Mouse (Mus musculus) neural tube, embryonic 13.5 days (tissue): ENCODE measurements at regions not wholly inside any gene's neighbourhood (a gene's known extent, or its start where the extent isn't known, plus 50 kb on each side); places are given as distances from the start of the nearest gene placed in this dataset.

Experiments
- ATAC-seq: fragments of 200-750 bp; cut with Nextera tagmentation; 2 replicates; pipeline ENCODE4 v1.8.0; 2017; ENCODE audit warnings: low read depth, mild to moderate bottlenecking, moderate TSS enrichment, moderate library complexity
- H3K27ac ChIP-seq: fragments of 300-500 bp; sonication (generic); replicated peaks from 2 replicates; pipeline ENCODE4 v1.5.1; 2015; ENCODE audit warnings: moderate library complexity, mild to moderate bottlenecking, inconsistent platforms
- H3K27me3 ChIP-seq: fragments of 300-500 bp; sonication (generic); 2 replicates; pipeline ENCODE4 v1.6.1; 2015; ENCODE audit warnings: mild to moderate bottlenecking, inconsistent platforms
- H3K36me3 ChIP-seq: fragments of 300-500 bp; sonication (generic); 2 replicates; pipeline ENCODE4 v1.6.1; 2015; ENCODE audit warnings: mild to moderate bottlenecking, inconsistent platforms
- H3K4me1 ChIP-seq: fragments of 300-500 bp; sonication (generic); replicated peaks from 2 replicates; pipeline ENCODE4 v1.6.1; 2015; ENCODE audit warnings: inconsistent platforms
- H3K4me2 ChIP-seq: fragments of 300-500 bp; sonication (generic); 2 replicates; pipeline ENCODE4 v1.6.1; 2015; ENCODE audit warnings: inconsistent platforms, mild to moderate bottlenecking, moderate library complexity
- H3K4me3 ChIP-seq: fragments of 300-500 bp; sonication (generic); 2 replicates; pipeline ENCODE4 v1.5.1; 2015; ENCODE audit warnings: mild to moderate bottlenecking, inconsistent platforms
- H3K9ac ChIP-seq: fragments of 300-500 bp; sonication (generic); 2 replicates; pipeline ENCODE4 v1.6.1; 2015; ENCODE audit warnings: moderate library complexity, mild to moderate bottlenecking, inconsistent platforms
- H3K9me3 ChIP-seq: fragments of 300-500 bp; sonication (generic); 2 replicates; pipeline ENCODE4 v1.6.1; 2016; ENCODE audit warnings: inconsistent platforms
- WGBS: fragments of 180-500 bp; shearing (Covaris S2); methylation state at CpG from one replicate; pipeline ENCODE4 v1.1.7; 2015; 5-methylcytosine and 5-hydroxymethylcytosine counted together

DNA sequence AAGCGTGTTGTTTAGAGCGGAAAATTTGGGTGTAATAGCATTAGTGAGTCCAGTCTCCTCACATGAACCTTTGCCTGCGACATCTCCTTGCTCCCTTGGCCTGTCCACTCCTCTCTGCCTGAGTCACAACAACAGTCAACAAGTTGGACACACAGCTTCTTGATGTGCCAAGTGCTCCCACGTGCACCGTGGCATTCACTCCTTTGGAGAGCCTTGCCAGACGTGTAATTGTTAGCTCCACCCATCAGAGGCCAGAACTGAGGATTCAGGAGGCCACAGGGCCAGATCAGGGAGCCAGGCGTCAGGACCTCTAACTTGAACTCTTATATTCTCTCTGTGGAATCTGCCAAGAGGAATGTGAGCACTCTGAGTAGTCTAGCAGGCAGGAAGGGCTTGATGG lies 58.7 kb upstream of the Cdon start:
- Histone ChIP-seq H3K27me3 (peaks cover 53% of the 10 kb centered on the region), H3K27ac (no peak overlapping the region), H3K9ac (no peak overlapping the region), H3K4me2 (no peak overlapping the region), H3K36me3 (no peaks in the 10 kb centered on the region), H3K9me3 (no peaks in the 10 kb centered on the region), H3K4me1 (peaks cover 31% of the 10 kb centered on the region), H3K4me3 (no peak overlapping the region)
- WGBS, result 52% methylated on average over 7 of the region's 7 CpGs
- ATAC-seq, result no peak

DNA sequence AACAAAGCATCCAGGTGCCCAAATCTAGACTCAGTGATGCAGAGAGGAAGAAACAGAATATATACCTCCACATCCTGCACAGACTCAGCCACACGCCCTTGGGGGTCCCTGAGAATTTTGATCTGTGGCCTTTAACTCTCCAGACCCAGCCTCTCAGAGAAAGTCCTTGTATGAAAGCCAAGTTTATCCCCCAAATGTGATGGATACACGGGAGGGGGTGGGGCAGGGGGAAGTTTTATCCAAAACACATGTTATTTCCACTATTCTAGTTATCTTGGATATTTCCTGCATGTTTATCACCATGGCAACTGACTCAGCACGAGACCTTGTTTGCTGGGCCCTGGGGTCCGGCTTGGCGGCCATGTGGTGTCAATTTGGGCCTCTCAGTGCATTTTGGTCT lies 57.8 kb upstream of the Cdon start:
- ATAC-seq, result no peak
- Histone ChIP-seq H3K9ac (no peak overlapping the region), H3K4me3 (no peak overlapping the region), H3K4me2 (no peak overlapping the region), H3K27me3 (peaks cover 51% of the 10 kb centered on the region), H3K4me1 (peaks cover 31% of the 10 kb centered on the region), H3K36me3 (no peaks in the 10 kb centered on the region), H3K27ac (no peak overlapping the region), H3K9me3 (no peaks in the 10 kb centered on the region)
- 58% methylated on average over 5 of the region's 5 CpGs for WGBS

DNA sequence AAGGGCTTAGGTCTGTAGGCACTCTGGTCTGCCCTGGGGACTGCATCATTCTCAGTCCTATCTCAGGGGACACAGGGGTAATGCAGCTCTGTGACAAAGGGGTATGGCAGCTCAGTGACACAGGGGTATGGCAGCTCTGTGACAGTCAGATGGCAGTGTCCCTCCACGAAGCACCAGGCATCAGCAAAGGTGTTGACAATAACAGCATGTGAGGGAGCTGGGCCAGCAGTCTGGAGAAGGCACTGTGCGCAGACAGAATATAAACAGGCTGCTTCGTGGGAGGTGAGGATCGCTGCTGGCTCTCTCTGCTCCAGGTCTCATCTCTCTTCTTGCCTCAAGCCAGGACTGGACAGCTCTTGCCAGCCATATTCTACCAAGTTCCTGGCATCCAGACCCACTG lies 57.0 kb upstream of the Cdon start:
- Histone ChIP-seq H3K9me3 (no peaks in the 10 kb centered on the region), H3K27ac (no peak overlapping the region), H3K4me3 (no peak overlapping the region), H3K9ac (no peak overlapping the region), H3K27me3 (peaks cover 53% of the 10 kb centered on the region), H3K4me1 (peaks cover 31% of the 10 kb centered on the region), H3K36me3 (no peaks in the 10 kb centered on the region), H3K4me2 (no peak overlapping the region)
- WGBS, result 81% methylated on average over 4 of the region's 4 CpGs
- ATAC-seq, result no peak

DNA sequence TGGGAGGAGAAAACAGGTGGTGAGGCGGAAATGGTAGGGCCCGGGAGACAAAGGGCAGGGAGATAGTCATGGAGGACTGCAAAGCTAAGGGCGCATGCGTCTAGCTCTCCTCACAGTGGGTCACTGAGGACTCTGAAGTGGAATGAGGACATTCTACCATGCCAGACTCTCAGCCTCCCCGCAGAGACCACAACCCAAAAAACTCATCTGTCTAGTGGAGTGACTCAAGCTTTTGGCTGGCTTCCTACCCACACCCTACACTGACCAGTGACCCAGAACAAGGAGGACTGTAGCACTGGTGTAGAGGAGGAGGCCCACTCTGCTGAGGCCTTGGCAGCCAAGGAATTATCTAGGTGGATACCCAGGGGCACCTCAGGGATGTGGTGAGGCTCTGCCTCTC lies 55.0 kb upstream of the Cdon start:
- H3K36me3 ChIP-seq, result no peaks in the 10 kb centered on the region
- 93% methylated on average over 5 of the region's 5 CpGs for WGBS
- peaks cover 16% of the 10 kb centered on the region for H3K4me1 ChIP-seq
- no peak overlapping the region for H3K27ac ChIP-seq
- no peak for ATAC-seq
- no peak overlapping the region for H3K4me2 ChIP-seq
- no peak overlapping the region for H3K9ac ChIP-seq
- no peaks in the 10 kb centered on the region for H3K9me3 ChIP-seq
- H3K27me3 ChIP-seq, result peaks cover 49% of the 10 kb centered on the region
- no peak overlapping the region for H3K4me3 ChIP-seq

DNA sequence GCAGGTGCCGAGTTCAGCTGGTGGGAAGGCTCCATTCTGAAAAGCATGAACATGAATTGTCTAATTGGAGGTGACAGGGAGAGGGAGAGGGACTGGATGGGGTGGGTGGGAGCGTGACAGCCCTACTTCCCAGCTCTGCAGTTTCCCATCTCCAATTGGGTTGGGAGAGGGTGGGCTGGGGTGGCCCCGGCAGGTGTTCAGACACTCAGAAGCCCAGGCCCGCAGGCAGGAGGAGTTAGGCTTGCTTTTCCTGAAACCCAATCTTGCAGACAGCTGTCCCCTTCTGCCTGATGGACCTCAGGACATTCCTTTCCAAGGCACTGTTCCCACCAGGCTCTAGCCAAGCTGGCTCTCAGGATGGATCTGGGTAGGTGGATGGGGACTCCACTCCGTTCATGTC lies 51.9 kb upstream of the Cdon start:
- H3K36me3 ChIP-seq, result no peaks in the 10 kb centered on the region
- WGBS, result 75% methylated on average over 5 of the region's 5 CpGs
- no peak overlapping the region for H3K4me3 ChIP-seq
- no peak overlapping the region for H3K9ac ChIP-seq
- H3K4me1 ChIP-seq, result peaks cover 13% of the 10 kb centered on the region
- no peak overlapping the region for H3K4me2 ChIP-seq
- H3K27ac ChIP-seq, result no peak overlapping the region
- ATAC-seq, result no peak
- peaks cover 31% of the 10 kb centered on the region; the same call in 1 of the 2 replicates for H3K27me3 ChIP-seq
- H3K9me3 ChIP-seq, result no peaks in the 10 kb centered on the region

DNA sequence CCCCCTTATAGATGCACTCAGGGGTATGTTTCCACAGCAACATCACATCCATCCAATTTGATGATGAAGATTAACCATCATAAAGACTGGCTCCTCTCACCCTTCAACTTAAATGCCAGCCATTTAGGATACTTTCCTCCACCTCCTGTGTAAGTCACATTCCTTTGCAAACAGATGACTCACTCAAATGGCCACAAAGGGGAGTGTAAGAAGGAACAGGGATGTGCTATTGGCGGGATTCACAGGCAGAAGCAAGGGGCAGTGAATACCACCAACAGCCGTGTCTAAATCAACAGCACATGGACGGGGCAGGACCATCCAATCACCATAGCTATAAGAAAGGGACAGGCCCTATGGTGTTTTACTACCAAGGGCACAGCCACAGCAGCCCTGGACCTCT lies 50.9 kb upstream of the Cdon start:
- H3K27ac ChIP-seq, result no peak overlapping the region
- no peaks in the 10 kb centered on the region for H3K36me3 ChIP-seq
- H3K4me1 ChIP-seq, result peaks cover 13% of the 10 kb centered on the region
- 51% methylated on average over 3 of the region's 3 CpGs for WGBS
- no peak overlapping the region for H3K4me3 ChIP-seq
- H3K9ac ChIP-seq, result no peak overlapping the region
- no peaks in the 10 kb centered on the region for H3K9me3 ChIP-seq
- H3K27me3 ChIP-seq, result peaks cover 23% of the 10 kb centered on the region; the same call in 1 of the 2 replicates
- ATAC-seq, result no peak
- H3K4me2 ChIP-seq, result no peak overlapping the region

DNA sequence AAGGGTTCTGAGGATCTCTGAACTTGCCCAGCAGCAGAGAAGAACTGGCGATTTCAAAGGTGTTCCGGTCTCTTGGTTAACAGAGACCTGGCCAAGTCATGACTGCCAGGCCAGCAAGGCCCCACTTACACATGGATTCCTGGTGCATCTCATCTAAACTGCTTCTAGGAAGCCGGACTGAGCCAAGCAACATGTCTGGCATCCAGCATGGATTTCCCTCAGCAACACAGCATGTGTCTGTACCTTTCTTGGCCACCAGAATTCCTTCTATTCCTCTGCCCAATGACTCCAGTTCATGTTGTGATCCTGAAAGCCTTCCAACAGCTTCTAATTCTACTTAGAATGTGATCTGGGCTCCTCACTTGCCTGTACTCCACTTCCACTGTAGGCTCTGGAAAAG lies 50.0 kb upstream of the Cdon start:
- ATAC-seq, result no peak
- Histone ChIP-seq H3K27me3 (peaks cover 20% of the 10 kb centered on the region; the same call in 1 of the 2 replicates), H3K4me3 (no peak overlapping the region), H3K4me2 (no peak overlapping the region), H3K4me1 (peaks cover 13% of the 10 kb centered on the region), H3K27ac (no peak overlapping the region), H3K9me3 (no peaks in the 10 kb centered on the region), H3K9ac (no peak overlapping the region), H3K36me3 (no peaks in the 10 kb centered on the region)
- 91% methylated on average over 3 of the region's 3 CpGs for WGBS
